Mouse (Mus musculus) C2C12 (cell line): Measurements from ENCODE around the gene Islr.

Experiments used
- CTCF ChIP-seq: IDR thresholded peaks from one replicate; pipeline ENCODE4 v1.5.1; 2011; ENCODE audit not compliant: control insufficient read depth, insufficient read depth, insufficient read length
- MYOG ChIP-seq: IDR thresholded peaks from one replicate; pipeline ENCODE4 v1.6.1; 2011; ENCODE audit not compliant: control insufficient read depth, insufficient read length; ENCODE audit errors: extremely low read depth

DNA sequence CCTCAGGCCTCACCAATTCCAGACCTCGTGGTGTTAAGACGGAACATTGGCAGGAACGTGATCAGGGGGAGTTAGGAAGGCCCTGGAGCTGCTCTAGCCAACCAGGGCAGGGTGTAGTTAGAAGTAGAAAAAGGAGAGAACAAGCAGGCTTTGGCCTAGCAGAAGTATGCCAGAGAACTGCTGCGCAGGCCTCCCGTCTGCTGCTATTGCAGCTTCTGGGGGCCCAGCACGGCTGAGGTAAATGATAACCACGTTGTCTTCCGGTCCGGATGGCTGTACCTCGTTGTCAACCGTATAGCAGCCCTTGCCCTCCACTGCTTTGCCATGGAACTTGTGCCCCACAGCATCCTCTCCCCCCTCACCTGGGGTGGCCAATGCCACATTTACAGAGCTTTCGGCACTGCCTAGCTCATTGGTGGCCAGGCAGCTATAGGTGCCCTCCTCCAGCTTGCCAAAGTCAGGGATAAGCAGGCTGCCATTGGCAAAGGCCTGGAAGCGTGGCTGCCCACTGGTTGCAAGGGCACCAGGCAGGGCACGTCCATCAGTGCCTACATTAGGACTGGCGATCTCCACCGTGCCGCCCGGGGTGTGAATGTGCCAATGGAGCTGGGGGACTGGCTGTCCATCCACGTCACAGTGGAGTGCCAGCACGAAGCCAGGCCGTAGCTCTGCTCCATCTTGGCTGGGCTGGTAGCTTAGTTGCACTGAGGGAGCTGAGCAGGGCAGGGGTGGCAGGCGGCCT, 47.1 kb downstream of the Islr start:
- TF ChIP-seq CTCF, result no peak
- TF ChIP-seq MYOG, result no peak
